Mouse (Mus musculus) forebrain, embryonic 11.5 days (tissue): Measurements from ENCODE around the gene Dhps. TPM values are rescaled to one million over a fixed set of nuclear protein-coding genes. Genes with fewer than 3 reads are reported as not detected.
A peak's percentile ranks its signal among the peaks of the same experiment; 100 is the strongest.

ENCODE experiments used
- ATAC-seq: fragments of 200-750 bp; cut with Nextera tagmentation; replicated peaks from 2 replicates; pipeline ENCODE4 v1.8.0; 2017; ENCODE audit warnings: moderate TSS enrichment; ENCODE audit not compliant: low FRiP score
- DNase-seq: peaks from one replicate; pipeline ENCODE4 v3.0.0-alpha.2; 2017; ENCODE audit warnings: low spot score
- H3K27ac ChIP-seq: fragments of 300-500 bp; sonication (generic); 2 replicates; pipeline ENCODE4 v1.5.1; 2014; ENCODE audit warnings: low read depth, low read length
- H3K27me3 ChIP-seq: fragments of 300-500 bp; sonication (generic); 2 replicates; pipeline ENCODE4 v1.6.1; 2014; ENCODE audit warnings: mild to moderate bottlenecking, low read length, mixed read lengths; ENCODE audit not compliant: control insufficient read depth, insufficient read depth
- H3K36me3 ChIP-seq: fragments of 300-500 bp; sonication (generic); 2 replicates; pipeline ENCODE4 v1.6.1; 2014; ENCODE audit warnings: mild to moderate bottlenecking, low read length, moderate library complexity, mixed read lengths; ENCODE audit not compliant: control insufficient read depth, insufficient read depth
- H3K4me1 ChIP-seq: fragments of 300-500 bp; sonication (generic); replicated peaks from 2 replicates; pipeline ENCODE4 v1.6.1; 2014; ENCODE audit warnings: low read length, mixed read lengths; ENCODE audit not compliant: control insufficient read depth, insufficient read depth
- H3K4me2 ChIP-seq: fragments of 300-500 bp; sonication (generic); 2 replicates; pipeline ENCODE4 v1.6.1; 2014; ENCODE audit warnings: low read depth, mild to moderate bottlenecking, low read length, moderate library complexity, mixed read lengths; ENCODE audit not compliant: severe bottlenecking
- H3K4me3 ChIP-seq: fragments of 300-500 bp; sonication (generic); 2 replicates; pipeline ENCODE4 v1.5.1; 2014; ENCODE audit warnings: low read depth, low read length
- H3K9ac ChIP-seq: fragments of 300-500 bp; sonication (generic); 2 replicates; pipeline ENCODE4 v1.6.1; 2014; ENCODE audit warnings: low read length
- H3K9me3 ChIP-seq: fragments of 300-500 bp; sonication (generic); 2 replicates; pipeline ENCODE4 v1.6.1; 2016; ENCODE audit warnings: low read length, mixed read lengths; ENCODE audit not compliant: control insufficient read depth
- WGBS: fragments of 180-500 bp; shearing (Covaris S2); extraction: QIAGEN DNeasy Blood & Tissue Kit; methylation state at CpG from one replicate; pipeline ENCODE4 v1.1.7; 2014; 5-methylcytosine and 5-hydroxymethylcytosine counted together
- polyA plus RNA-seq: library from polyadenylated mRNA; unstranded; fragments of >200 nt; fragmentation: Nextera tagmentation; extraction: Ambion mirVana; gene quantifications from 2 replicates; pipeline ENCODE4 v1.2.1, GENCODE M21; 2014

The Dhps gene
- polyA plus RNA-seq, 1 experiment from 2014 or later: 63.5 TPM

GRCm38 (mm10) chr8:85091526-85092090 is 20.1 kb downstream of the Dhps start:
- Histone ChIP-seq H3K27ac (no peak overlapping the region), H3K36me3 (no peaks in the 10 kb centered on the region; the same call in 1 of the 2 replicates)
- WGBS: 32% methylated on average over 21 of the region's 21 CpGs

DNA sequence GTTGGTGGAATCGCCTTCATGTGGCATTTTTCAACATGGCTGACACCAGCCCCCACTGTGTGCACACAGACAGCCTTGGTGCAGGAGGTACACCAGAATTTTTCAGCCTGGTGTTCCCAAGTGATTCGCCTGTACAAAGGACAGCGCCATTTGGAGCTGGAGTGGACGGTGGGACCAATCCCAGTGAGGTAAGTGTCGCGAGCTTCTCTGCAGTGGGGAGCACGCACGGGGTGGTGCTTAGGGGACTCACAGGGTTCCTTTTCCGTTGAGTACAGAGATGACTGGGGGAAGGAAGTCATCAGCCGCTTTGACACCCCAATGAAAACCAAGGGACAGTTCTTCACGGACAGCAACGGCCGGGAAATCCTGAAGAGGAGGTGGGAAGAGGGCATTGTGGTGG is 23.5 kb downstream of the Dhps start:
- Histone ChIP-seq H3K27me3 (no peaks in the 10 kb centered on the region), H3K9ac (no peak overlapping the region), H3K4me1 (no peaks in the 10 kb centered on the region), H3K4me2 (no peak overlapping the region), H3K27ac (no peak overlapping the region), H3K36me3 (no peaks in the 10 kb centered on the region; the same call in 1 of the 2 replicates), H3K9me3 (no peaks in the 10 kb centered on the region), H3K4me3 (no peak overlapping the region)
- 96% methylated on average over 13 of the region's 13 CpGs for WGBS
- no peak for DNase-seq
- ATAC-seq: no peak

More at GRCm38 (mm10) chr8:85091526-85092090, 20.1 kb downstream of the Dhps start:
- Histone ChIP-seq H3K4me2 (no peak overlapping the region), H3K9ac (no peak overlapping the region), H3K27me3 (no peaks in the 10 kb centered on the region), H3K9me3 (no peaks in the 10 kb centered on the region), H3K4me1 (no peaks in the 10 kb centered on the region), H3K4me3 (no peak overlapping the region)
- DNase-seq: no peak
- no peak for ATAC-seq

GRCm38 (mm10) chr8:85095566-85095965 is 24.0 kb downstream of the Dhps start:
- Histone ChIP-seq H3K4me1 (no peaks in the 10 kb centered on the region), H3K27me3 (no peaks in the 10 kb centered on the region), H3K4me3 (no peak overlapping the region), H3K9me3 (no peaks in the 10 kb centered on the region), H3K27ac (no peak overlapping the region), H3K36me3 (no peaks in the 10 kb centered on the region; the same call in 1 of the 2 replicates), H3K9ac (no peak overlapping the region), H3K4me2 (no peak overlapping the region)
- DNase-seq (no peak), ATAC-seq (no peak)
- WGBS: 98% methylated on average over 7 of the region's 7 CpGs

- H3K4me2 ChIP-seq: no peak overlapping the region
- no peaks in the 10 kb centered on the region for H3K9me3 ChIP-seq
- ATAC-seq (no peak), DNase-seq (no peak)
- no peak overlapping the region for H3K27ac ChIP-seq
- H3K36me3 ChIP-seq: no peaks in the 10 kb centered on the region; the same call in 1 of the 2 replicates
- no peaks in the 10 kb centered on the region for H3K27me3 ChIP-seq
- no peaks in the 10 kb centered on the region for H3K4me1 ChIP-seq
- no peak overlapping the region for H3K9ac ChIP-seq
- 94% methylated on average over 16 of the region's 16 CpGs for WGBS
- no peak overlapping the region for H3K4me3 ChIP-seq
These were observed 24.6 kb downstream of the Dhps start for GRCm38 (mm10) chr8:85096196-85096595.

DNA sequence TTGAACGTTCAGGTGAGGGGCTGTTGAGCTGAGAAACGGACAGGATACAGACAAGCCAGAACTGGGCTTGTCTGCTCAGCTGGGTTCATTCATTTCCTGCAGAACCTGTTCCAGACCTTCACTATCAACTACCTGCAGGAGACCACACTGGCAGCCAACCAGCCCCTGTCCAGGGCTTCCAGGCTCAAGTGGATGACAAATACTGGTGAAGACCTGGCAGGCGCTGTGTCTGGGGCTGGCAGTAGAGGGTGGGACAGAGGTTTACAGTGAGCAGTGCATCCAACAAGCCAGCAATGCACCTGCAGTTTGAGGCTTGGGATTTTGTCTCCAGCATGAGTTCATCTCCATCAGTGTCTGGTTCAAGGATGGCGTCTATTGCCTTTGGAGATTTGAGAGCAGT is 25.3 kb downstream of the Dhps start:
- WGBS: 92% methylated on average over 4 of the region's 4 CpGs
- H3K4me3 ChIP-seq: no peak overlapping the region
- H3K9me3 ChIP-seq: no peaks in the 10 kb centered on the region
- no peaks in the 10 kb centered on the region for H3K4me1 ChIP-seq
- ATAC-seq: no peak
- peak; percentile 13 for DNase-seq
- H3K9ac ChIP-seq: no peak overlapping the region
- no peaks in the 10 kb centered on the region for H3K27me3 ChIP-seq
- no peak overlapping the region for H3K4me2 ChIP-seq
- no peak overlapping the region for H3K27ac ChIP-seq
- H3K36me3 ChIP-seq: no peaks in the 10 kb centered on the region; the same call in 1 of the 2 replicates

GRCm38 (mm10) chr8:85100076-85100665 is 28.6 kb downstream of the Dhps start:
- H3K4me1 ChIP-seq: no peaks in the 10 kb centered on the region
- no peaks in the 10 kb centered on the region for H3K27me3 ChIP-seq
- no peak for DNase-seq
- H3K4me3 ChIP-seq: no peak overlapping the region
- H3K9ac ChIP-seq: no peak overlapping the region
- 79% methylated on average over 4 of the region's 4 CpGs for WGBS
- H3K27ac ChIP-seq: no peak overlapping the region
- H3K4me2 ChIP-seq: no peak overlapping the region
- no peaks in the 10 kb centered on the region for H3K9me3 ChIP-seq
- ATAC-seq: no peak
- no peaks in the 10 kb centered on the region; the same call in 1 of the 2 replicates for H3K36me3 ChIP-seq

GRCm38 (mm10) chr8:85113241-85113640 is 41.7 kb downstream of the Dhps start:
- DNase-seq (no peak), ATAC-seq (no peak)
- Histone ChIP-seq H3K27ac (no peak overlapping the region), H3K9ac (no peak overlapping the region), H3K4me1 (no peaks in the 10 kb centered on the region), H3K9me3 (no peaks in the 10 kb centered on the region), H3K27me3 (no peaks in the 10 kb centered on the region), H3K4me3 (no peak overlapping the region), H3K36me3 (no peaks in the 10 kb centered on the region), H3K4me2 (no peak overlapping the region)
- WGBS: 90% methylated on average over 10 of the region's 10 CpGs

- ATAC-seq (no peak), DNase-seq (no peak)
- H3K9ac ChIP-seq: no peak overlapping the region
- no peaks in the 10 kb centered on the region for H3K27me3 ChIP-seq
- no peak overlapping the region for H3K4me3 ChIP-seq
- no peak overlapping the region for H3K27ac ChIP-seq
- peaks cover 3% of the 10 kb centered on the region; the same call in 1 of the 2 replicates for H3K4me1 ChIP-seq
- no peaks in the 10 kb centered on the region for H3K9me3 ChIP-seq
- WGBS: 70% methylated on average over 4 of the region's 4 CpGs
- H3K4me2 ChIP-seq: no peak overlapping the region
- H3K36me3 ChIP-seq: no peaks in the 10 kb centered on the region
These were observed 43.9 kb downstream of the Dhps start for GRCm38 (mm10) chr8:85115501-85115900.

DNA sequence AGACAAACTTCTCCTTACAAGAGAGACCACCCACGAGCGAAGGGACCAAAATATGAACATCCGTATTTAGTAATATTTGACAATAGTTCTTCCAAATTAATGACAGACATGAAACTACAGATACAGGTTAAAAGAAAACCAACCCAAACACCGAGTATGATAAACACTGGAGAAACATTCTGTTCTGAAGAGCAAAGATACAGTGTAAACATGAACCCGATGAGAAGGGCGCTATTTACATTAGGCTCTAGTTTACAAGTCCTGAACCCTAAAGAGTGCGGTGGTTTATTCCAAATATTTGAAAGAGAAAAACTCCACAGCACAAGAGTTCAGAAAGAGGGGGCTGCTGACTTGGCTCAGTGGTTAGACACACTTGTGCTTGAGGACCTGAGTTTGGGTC is 45.4 kb downstream of the Dhps start:
- WGBS: 92% methylated on average over 7 of the region's 7 CpGs
- H3K9ac ChIP-seq: no peak overlapping the region
- H3K4me3 ChIP-seq: no peak overlapping the region
- no peaks in the 10 kb centered on the region for H3K9me3 ChIP-seq
- DNase-seq: no peak
- H3K4me1 ChIP-seq: peaks cover 3% of the 10 kb centered on the region; the same call in 1 of the 2 replicates
- no peaks in the 10 kb centered on the region for H3K27me3 ChIP-seq
- no peak for ATAC-seq
- H3K27ac ChIP-seq: no peak overlapping the region
- no peaks in the 10 kb centered on the region for H3K36me3 ChIP-seq
- H3K4me2 ChIP-seq: no peak overlapping the region
